Mouse (Mus musculus): ENCODE results near the gene Dhfr. TPM values are rescaled to one million over a fixed set of nuclear protein-coding genes. Genes with fewer than 3 reads are reported as not detected.
"Not testable (repeated sequence)": the region's sequence is repeated elsewhere in the genome, so short reads cannot be mapped to it uniquely, and the experiment has no call there.

The Dhfr gene
- polyA plus RNA-seq, 1 experiment: not detected

DNA sequence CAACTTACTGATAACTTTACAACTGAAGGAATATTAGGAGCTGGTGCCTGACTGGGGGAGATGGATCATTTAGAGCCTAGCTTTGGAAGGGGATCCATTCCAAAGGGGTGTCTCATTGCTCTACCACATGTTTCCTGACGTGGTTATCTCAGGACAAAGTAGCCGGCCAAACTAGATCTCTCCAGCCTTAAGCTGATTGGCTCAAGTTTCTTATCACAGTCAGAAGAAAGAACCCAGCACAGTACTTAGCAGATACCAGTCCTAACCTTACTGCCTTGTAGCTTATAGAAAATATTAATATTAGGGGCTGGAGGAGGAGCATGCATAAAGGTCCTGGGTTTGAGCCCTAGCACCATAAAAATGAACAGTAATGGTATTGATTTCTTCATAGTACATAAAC lies 7.1 kb downstream of the Dhfr start:
- WGBS: 90% methylated on average over 2 of the region's 2 CpGs
- no peak for TF ChIP-seq CTCF (IDR thresholded peaks at IDR 0.05; ENCODE audit: insufficient read depth, low read depth, low read length)
- TF ChIP-seq POLR2A (IDR thresholded peaks at IDR 0.05; ENCODE audit: insufficient read depth, low read depth, low read length): no peak

DNA sequence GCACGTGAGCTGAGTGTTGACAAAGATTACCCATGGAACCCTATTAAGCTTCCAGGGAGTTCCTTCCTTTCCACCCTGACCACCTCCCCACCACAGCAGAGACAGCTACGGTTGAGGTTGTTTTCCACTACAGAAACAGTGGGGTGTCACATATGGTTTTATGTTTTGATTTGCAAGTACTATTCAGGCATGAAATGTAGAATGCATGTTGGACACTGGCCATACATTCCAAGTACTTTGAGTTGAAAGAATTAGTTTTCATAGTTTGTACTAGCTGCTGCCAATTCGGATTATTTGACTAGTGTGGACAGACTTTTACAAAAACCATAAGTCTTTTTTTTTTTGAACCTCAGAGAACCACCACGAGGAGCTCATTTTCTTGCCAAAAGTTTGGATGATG lies 10.8 kb downstream of the Dhfr start:
- Histone ChIP-seq H3K4me3 (ENCODE audit: insufficient read depth, low read depth, low read length) (no peak overlapping the region), H3K27ac (ENCODE audit: insufficient read depth, low read depth, low read length) (no peak overlapping the region), H3K4me1 (ENCODE audit: control insufficient read depth, insufficient read depth, low read length) (no peaks in the 10 kb centered on the region)
- TF ChIP-seq POLR2A (IDR thresholded peaks at IDR 0.05; ENCODE audit: insufficient read depth, low read depth, low read length) (no peak), CTCF (IDR thresholded peaks at IDR 0.05; ENCODE audit: insufficient read depth, low read depth, low read length) (no peak)
- 68% methylated on average over 4 of the region's 4 CpGs for WGBS

More for the DNA sequence above, 7.1 kb downstream of the Dhfr start:
- Histone ChIP-seq H3K4me3 (ENCODE audit: insufficient read depth, low read depth, low read length) (no peak overlapping the region), H3K27ac (ENCODE audit: insufficient read depth, low read depth, low read length) (no peak overlapping the region), H3K4me1 (ENCODE audit: control insufficient read depth, insufficient read depth, low read length) (no peaks in the 10 kb centered on the region)

DNA sequence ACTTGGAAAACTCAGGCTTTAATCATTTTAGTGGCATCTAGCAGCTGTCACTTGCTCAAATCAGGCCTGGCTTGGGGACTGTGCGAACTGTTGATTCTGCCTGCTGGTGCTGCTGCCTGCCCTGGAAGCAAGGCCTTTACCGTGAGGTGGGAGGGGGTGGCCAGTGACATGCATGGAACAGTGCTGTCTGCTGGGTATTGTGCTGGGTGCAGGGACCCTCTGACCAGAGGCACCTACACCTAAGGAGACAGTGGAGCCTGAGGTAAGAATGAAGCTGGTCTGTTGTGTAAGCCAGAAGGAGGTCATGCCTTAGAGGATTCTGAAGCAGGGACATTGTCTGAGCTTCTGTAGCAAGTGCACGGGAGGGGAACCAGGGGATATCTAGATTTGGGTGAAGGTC lies 16.3 kb downstream of the Dhfr start:
- H3K4me3 ChIP-seq (ENCODE audit: insufficient read depth, low read depth, low read length): no peak overlapping the region
- TF ChIP-seq POLR2A (IDR thresholded peaks at IDR 0.05; ENCODE audit: insufficient read depth, low read depth, low read length) (no peak), CTCF (IDR thresholded peaks at IDR 0.05; ENCODE audit: insufficient read depth, low read depth, low read length) (no peak)
- H3K4me1 ChIP-seq (ENCODE audit: control insufficient read depth, insufficient read depth, low read length): no peaks in the 10 kb centered on the region
- H3K27ac ChIP-seq (ENCODE audit: insufficient read depth, low read depth, low read length): no peak overlapping the region
- WGBS: 95% methylated on average over 3 of the region's 3 CpGs

DNA sequence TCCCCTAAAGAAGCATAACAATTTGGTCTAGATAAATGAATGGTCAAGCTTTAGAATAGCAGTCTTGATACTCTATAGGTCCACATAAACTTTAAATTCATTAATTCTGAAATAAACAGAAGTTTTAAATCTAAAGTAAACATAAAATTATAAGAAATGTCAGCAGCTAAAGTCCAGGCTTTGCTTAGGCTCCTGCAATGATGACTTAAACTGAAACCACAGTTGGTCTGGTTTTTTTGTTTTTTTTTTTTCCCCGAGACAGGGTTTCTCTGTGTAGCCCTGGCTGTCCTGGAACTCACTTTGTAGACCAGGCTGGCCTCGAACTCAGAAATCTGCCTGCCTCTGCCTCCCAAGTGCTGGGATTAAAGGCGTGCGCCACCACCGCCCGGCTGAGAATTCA lies 16.9 kb downstream of the Dhfr start:
- 98% methylated on average over 6 of the region's 6 CpGs for WGBS
- H3K27ac ChIP-seq (ENCODE audit: insufficient read depth, low read depth, low read length); H3K4me1 ChIP-seq (ENCODE audit: control insufficient read depth, insufficient read depth, low read length); H3K4me3 ChIP-seq (ENCODE audit: insufficient read depth, low read depth, low read length): not testable (repeated sequence)

DNA sequence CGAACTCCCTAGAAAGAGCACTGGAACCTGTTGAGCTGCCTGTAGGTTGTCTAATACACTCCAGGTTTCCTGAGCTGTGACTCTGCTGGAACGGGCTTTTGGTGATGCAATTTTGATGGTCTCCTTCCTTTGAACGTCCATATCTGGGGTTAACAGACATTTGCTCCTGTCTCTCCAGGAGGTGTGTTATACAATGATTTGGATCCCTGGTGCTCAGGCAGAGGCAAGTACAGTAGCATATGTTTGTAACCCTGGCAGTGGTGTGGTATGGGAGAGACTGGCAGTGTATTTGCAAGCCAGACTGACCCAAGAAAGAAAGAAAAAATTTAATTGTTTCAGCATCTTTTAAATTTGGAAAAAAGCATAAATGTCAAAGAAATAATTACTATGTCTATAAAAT lies 32.8 kb downstream of the Dhfr start:
- no peak overlapping the region for H3K27ac ChIP-seq (ENCODE audit: insufficient read depth, low read depth, low read length)
- TF ChIP-seq CTCF (IDR thresholded peaks at IDR 0.05; ENCODE audit: insufficient read depth, low read depth, low read length): no peak
- no peak for TF ChIP-seq POLR2A (IDR thresholded peaks at IDR 0.05; ENCODE audit: insufficient read depth, low read depth, low read length)
- no peak overlapping the region for H3K4me3 ChIP-seq (ENCODE audit: insufficient read depth, low read depth, low read length)
- WGBS: 87% methylated on average over 3 of the region's 3 CpGs
- H3K4me1 ChIP-seq (ENCODE audit: control insufficient read depth, insufficient read depth, low read length): no peaks in the 10 kb centered on the region

DNA sequence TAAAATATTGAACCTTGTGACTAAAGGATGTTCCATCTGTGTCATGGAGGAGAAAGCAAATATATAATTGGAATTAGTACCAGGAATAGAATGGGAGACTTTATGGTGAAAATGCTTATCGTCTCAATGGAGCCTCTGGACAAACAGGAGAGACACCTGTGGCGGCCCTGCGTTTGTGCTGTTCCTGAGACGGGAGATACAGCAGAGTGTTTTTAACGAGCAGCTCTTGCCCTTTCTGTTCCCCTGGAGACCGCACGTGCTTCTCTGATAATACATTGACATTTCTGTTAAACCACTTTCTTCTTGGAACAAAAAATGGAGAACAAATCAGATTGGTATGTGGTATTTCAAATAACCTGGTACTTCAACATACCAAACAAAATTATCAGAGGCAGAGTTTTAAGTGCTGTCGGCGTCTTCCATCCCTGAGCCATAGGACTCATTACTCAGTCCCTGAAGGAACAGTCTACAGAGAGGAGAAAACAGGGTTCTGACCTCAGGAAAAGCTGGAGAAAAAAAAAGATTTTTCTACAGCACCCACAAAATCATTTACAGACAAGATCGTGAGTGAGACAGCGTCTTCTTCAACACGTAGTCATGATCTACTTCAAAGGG lies 38.6 kb downstream of the Dhfr start:
- TF ChIP-seq POLR2A (IDR thresholded peaks at IDR 0.05; ENCODE audit: insufficient read depth, low read depth, low read length) (no peak), CTCF (IDR thresholded peaks at IDR 0.05; ENCODE audit: insufficient read depth, low read depth, low read length) (no peak)
- 81% methylated on average over 12 of the region's 12 CpGs for WGBS
- H3K27ac ChIP-seq (ENCODE audit: insufficient read depth, low read depth, low read length): no peak overlapping the region
- no peaks in the 10 kb centered on the region for H3K4me1 ChIP-seq (ENCODE audit: control insufficient read depth, insufficient read depth, low read length)
- no peak overlapping the region for H3K4me3 ChIP-seq (ENCODE audit: insufficient read depth, low read depth, low read length)

DNA sequence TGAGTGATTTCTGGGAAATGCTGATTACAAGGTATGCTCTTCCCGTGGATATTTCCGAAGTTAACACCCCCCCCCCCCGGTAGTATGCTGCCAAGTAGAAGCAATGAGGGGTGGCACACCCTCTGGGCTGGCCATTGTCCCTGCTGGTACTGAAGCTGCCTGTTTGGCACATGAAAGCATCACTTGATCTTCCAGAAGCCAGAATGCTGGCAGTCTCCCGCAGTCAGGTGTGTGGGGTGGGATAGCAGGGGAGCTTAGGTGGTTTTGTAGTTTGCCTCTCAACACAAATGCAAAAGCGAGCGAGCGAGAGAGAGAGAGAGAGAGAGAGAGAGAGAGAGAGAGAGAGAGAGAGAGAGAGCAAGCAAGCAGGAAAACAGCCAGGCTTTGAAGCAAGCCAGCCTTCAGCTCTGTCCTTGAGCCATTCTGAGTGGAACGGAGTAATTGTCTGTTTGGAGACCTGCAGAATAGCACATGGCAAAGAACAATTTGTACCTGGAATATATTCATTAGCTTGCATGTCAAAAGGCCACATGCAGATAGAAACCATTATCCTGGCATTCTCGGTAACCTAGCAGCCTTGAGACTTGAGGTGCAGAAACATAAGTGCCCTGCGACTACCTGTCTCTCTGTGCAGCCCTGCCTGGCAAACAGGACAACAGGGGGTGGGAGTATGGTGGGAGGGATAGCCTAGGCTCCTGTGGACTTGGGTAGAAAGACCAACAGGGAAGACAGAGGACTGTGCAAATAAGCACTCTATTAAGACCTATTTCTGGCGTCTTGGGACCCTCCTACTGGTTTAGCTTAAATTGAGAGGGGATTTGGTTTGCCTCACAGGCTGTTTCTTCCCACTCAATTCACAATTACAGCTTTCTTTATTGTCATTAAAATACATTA lies 44.2 kb downstream of the Dhfr start:
- H3K4me1 ChIP-seq (ENCODE audit: control insufficient read depth, insufficient read depth, low read length): 0 out of 2 replicates have a peak, but pooled peaks cover 2% of the 10 kb centered on the region
- TF ChIP-seq POLR2A (IDR thresholded peaks at IDR 0.05; ENCODE audit: insufficient read depth, low read depth, low read length) (no peak), CTCF (IDR thresholded peaks at IDR 0.05; ENCODE audit: insufficient read depth, low read depth, low read length) (no peak)
- H3K4me3 ChIP-seq (ENCODE audit: insufficient read depth, low read depth, low read length): no peak overlapping the region
- WGBS: 50% methylated on average over 11 of the region's 11 CpGs
- no peak overlapping the region for H3K27ac ChIP-seq (ENCODE audit: insufficient read depth, low read depth, low read length)

DNA sequence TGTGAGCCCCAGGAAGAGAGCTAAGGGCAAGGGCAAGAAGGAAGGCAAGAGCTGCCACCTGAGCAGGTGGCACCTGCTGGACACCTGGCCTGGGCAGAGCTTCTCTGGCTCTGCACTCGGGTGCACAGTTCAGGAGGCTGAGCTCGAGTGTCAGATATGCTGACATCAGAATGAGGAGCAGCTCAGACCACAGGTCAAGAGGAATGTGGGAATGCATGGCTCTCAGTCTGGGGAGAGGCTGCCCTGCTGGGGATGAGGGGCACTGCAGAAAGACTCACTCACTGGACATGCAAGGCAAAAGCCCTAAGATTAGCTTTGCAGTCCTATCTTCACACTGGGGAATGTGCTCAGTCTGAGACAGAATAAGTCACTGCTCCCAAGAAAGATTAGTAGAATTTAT lies 47.5 kb downstream of the Dhfr start:
- H3K27ac ChIP-seq (ENCODE audit: insufficient read depth, low read depth, low read length): no peak overlapping the region
- no peak for TF ChIP-seq CTCF (IDR thresholded peaks at IDR 0.05; ENCODE audit: insufficient read depth, low read depth, low read length)
- no peak for TF ChIP-seq POLR2A (IDR thresholded peaks at IDR 0.05; ENCODE audit: insufficient read depth, low read depth, low read length)
- H3K4me1 ChIP-seq (ENCODE audit: control insufficient read depth, insufficient read depth, low read length): 0 out of 2 replicates have a peak, but pooled peaks cover 2% of the 10 kb centered on the region
- WGBS: 75% methylated on average over 2 of the region's 2 CpGs
- no peak overlapping the region for H3K4me3 ChIP-seq (ENCODE audit: insufficient read depth, low read depth, low read length)

DNA sequence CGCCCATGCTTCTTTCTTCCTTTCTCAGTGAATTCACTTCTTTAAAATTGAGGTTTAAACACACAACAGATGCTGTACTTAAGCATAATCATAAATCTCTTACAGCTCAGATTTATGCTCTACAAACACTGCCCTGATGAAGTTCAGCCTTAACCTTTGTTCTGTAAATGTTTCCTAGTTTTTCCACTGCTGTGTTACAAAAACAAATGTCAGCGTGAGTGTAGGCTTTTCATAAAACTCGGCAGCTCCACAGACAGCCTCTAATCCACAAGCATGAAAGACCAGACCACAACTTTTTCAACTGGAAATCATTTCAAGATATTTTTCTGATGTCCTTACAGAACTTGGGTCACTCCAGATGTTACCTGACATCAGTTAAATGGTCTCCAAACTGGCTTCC lies 49.0 kb downstream of the Dhfr start:
- no peak overlapping the region for H3K4me3 ChIP-seq (ENCODE audit: insufficient read depth, low read depth, low read length)
- TF ChIP-seq POLR2A (IDR thresholded peaks at IDR 0.05; ENCODE audit: insufficient read depth, low read depth, low read length) (no peak), CTCF (IDR thresholded peaks at IDR 0.05; ENCODE audit: insufficient read depth, low read depth, low read length) (no peak)
- 91% methylated on average over 3 of the region's 3 CpGs for WGBS
- 0 out of 2 replicates have a peak, but pooled peaks cover 2% of the 10 kb centered on the region for H3K4me1 ChIP-seq (ENCODE audit: control insufficient read depth, insufficient read depth, low read length)
- H3K27ac ChIP-seq (ENCODE audit: insufficient read depth, low read depth, low read length): no peak overlapping the region
